Mouse (Mus musculus): ENCODE measurements at regions not wholly inside any gene's neighbourhood (a gene's known extent, or its start where the extent isn't known, plus 50 kb on each side); places are given as distances from the start of the nearest gene placed in this dataset.

DNA sequence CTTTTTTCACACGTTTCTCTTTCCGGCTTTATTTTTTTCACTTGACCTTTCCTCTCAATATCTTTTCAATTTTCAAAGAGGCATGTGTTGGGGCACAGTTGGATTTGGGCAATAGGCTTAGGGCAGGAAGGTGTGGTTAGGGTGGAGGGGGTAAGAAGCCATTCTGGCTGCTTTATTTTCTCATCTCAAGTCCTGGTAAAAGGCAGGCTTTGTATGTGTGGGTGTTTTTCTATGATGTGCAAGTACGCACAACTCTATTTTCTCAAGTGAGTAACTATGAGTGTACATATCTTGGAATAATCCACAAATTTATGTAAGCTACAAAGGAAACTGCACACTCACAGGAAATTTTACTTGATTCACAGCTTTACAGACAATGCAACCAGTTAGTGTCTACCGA lies 121.5 kb upstream of the Ifne start:
- DNase-seq (ENCODE audit: low spot score): peak; percentile 35

DNA sequence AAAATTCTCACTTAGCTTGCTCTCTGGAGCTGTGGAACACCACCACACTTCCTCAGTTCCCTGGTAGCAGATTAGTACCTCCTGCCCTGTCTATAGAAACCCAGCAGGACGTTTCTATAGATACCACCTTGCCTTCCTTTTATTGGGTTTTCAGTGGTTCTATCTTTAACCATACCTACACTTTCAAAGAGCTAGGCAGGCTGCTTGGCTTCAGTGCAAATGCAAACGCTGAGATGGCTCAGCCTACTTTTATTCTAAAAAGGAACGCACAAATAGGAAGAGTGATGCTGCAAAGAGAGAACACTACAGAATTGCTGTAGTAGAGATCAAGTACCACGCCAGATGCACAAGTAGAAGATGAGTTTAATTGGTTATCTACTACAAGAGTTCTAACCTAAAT lies 120.9 kb upstream of the Ifne start:
- DNase-seq (ENCODE audit: low spot score): no peak

DNA sequence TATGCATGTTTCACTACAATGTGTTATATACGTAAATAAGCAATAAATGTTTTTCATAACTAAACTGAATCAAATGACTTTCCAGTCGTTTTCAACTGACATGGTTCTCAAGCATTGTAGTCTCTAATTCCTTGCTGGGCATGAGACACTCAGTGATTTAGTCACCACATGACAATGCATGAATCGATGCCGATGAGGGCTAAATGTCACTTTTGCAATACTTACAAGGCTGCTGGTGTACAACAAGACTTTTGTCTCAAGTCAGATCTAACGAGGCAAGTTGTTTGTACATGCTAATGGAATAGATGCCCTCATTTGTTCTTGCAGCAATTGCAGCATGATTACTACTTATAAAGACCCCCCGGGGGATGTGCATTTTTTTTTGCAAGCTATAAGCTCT lies 120.2 kb upstream of the Ifne start:
- DNase-seq (ENCODE audit: low spot score): peak; percentile 76

DNA sequence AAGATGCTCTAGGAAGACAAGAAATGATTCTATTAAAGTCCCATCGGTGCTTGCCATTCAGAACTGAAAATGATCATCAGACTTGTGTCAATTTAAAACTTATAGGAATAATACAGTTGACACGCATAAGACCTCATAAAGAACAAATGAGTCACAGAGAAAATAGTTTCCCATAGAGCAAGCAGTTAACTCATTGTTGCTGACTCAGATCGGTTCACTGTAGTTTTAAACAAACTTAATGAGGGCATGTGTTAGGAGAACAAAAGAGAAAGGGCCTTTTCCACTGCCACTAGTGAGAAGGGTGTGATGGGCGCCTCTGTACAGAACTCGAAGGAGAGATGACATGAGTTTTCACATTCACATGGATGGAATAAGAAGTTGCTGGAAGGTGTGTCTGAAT lies 118.3 kb upstream of the Ifne start:
- DNase-seq (ENCODE audit: low spot score): no peak

DNA sequence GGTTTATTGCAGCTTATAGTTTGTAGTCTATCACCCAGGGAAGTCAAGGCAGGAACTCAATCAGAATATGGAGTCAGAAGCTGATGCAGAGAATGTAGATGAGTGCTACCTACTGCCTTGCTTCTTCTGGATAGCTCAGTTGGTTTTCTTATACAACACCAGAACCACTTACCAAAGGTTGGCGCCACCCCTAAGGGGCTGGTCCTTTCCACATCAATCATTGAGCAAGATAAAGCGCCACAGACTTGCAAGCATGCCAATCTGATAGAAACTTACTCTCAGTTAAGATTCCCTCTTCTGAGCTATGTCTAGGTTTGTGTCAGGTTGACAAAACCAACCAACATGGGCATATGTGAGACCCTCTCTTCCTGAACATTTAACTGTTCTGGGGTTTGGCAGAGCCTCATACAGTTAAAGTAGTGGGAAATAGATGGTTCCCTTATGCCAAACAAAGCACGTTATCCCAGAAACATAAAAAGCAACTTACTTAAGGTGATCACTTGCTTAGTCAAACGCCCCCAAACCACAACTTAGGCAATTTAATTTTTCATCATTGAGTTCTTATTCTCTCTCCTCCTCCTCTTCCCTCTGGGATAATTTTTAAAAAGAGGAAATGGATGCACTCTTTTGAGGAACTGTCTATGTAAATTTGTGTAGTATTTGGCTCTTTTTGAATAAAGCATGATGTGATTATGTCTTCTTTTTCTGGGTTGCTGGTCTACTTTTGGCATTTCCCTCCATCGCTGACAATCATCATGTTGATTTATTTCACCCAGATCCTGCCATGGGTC lies 115.3 kb upstream of the Ifne start:
- no peak for DNase-seq (ENCODE audit: low spot score)

DNA sequence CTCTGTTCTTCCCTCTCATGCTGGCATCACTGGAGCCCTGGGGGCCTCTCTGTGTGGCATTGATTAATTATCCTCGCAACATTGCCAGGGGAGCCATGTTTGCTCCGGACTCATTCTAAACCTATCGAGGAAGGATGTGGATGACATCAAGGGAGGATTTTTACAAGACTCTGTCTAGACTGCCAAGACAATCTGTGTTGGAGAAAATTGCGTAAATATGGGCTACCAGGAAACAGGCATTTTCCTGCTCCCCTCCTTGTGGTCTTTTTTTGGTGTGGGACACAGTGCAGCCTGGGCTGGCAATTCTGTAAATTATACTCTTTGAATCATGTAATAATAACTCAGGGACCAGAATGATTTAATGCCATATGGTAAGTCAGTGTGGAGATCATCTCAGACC lies 114.5 kb upstream of the Ifne start:
- DNase-seq (ENCODE audit: low spot score): no peak

DNA sequence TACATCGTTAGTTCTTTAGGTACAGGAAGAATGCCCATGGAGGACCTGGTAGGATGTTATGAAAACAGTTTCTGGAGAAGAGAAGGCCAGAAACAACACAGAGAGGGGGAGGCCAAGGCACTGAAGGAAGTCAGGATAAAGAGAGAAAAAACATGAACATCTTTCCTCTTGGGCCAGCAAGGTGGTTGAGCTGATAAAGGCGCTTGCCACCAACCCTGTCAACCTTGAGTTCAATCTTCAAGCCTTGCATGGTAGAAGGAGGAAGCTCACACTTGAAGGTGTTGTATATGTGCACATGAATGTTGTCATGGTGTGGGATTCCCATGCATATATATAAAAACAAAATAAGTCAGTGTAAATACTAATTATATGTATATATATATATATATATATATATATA lies 112.5 kb upstream of the Ifne start:
- no peak for DNase-seq (ENCODE audit: low spot score)

DNA sequence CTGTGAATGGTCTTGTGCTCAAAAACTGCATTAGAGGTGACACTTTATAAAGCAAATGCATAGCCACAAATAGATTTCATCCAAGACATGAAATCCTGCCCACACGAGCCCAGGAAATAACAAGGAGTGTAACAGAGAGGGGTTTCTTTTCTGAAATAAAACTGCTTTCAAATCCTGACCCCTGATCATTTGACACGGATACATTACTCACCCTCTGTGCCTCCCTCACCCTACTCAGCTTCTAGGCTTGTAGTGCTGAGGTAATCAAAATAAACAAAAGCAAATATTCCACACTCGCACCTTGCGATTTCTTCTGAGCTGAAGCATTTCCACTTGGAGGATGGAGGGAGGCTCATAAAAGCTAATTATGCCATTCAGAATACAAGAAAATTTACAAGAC lies 108.4 kb upstream of the Ifne start:
- no peak for DNase-seq (ENCODE audit: low spot score)

DNA sequence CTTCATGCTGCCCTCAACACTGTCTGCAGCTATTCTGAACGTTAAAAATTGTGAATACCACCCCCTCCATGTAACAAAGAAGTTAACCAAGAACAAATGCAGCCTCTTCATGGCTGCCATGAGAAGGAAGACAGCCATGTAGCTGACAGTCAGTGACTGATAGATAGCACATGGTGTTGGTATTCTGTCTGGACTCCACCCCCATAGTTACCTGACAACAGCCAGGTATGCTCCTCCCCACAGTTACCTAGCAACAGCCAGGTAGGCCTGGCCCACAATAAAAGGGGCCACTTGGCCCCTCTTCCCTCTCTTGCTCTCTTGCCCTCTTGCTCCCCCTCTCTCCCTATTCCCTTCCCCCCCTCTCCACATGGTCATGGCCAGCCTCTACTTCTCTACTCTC lies 107.1 kb upstream of the Ifne start:
- no peak for DNase-seq (ENCODE audit: low spot score)

DNA sequence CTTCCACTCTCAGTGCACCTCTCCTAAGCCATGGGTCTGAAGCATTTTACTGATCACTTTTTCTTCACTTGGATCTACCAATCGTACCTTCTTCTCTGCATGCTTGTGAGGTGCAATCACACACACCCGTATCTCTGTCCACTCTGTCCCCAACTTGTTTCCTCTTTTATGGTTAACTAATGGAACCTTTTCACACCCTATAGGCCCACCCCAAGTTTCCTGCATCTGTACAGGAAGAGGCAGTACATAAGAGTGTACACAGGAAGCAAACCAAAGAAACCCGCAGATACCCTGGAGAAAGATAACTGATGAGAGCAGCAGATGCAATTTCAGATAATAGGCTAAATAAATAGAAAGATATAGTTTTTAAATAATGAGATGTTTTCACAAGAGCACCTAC lies 102.5 kb upstream of the Ifne start:
- DNase-seq (ENCODE audit: low spot score): no peak

DNA sequence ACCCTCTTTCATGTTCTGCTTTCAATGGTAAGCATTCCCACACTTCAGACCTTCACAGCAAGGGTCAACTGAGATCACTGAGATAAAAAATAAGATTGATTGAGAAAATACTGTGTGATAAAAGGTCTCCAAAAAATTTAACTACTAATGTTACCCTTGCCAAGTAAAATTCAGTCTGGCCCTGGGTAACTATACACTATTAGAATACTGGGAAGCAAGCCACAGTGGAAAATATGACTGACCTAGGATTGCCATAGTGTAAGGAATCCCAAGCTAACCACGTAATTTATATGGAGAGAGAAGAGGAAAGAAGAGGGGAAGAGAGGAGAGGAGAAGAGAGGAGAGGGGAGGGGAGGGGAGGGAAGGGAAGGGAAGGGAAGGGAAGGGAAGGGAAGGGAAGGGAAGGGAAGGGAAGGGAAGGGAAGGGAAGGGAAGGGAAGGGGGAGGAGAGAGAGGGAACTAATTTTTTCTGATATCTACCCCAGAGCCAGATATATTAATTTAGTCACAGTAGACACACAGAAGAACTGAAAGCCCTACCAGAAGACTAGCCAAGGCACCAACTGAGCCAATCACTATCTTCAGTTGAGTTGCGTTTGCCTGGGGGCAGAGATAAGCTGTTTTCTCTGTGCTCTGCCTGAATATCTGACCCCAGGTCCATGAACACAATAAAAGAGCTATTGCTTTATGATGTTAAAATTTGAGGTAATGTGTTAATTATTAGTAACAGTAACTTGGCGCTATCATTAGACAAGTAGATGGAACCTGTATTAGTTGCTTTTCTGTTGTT lies 97.3 kb upstream of the Ifne start:
- peak; percentile 26 for DNase-seq (ENCODE audit: low spot score)

DNA sequence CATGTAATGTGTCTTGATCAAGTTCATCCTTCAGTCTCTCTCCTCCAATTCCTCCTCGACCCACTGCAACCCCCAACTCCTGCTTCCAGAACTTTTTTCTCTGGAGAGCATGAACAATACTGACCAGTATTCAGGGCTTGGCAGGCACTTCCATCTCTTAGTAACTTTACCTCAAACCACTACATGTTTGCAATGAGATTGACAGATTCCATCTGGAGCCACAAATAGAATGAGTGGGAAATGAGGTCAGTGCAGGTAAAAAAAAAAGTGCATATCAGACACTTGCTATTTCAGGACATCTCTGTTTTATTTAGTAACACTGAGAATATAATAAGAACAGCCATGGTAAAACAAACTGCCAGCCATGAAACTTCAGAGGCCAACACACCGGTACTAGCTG lies 94.5 kb upstream of the Ifne start:
- DNase-seq (ENCODE audit: low spot score): no peak

DNA sequence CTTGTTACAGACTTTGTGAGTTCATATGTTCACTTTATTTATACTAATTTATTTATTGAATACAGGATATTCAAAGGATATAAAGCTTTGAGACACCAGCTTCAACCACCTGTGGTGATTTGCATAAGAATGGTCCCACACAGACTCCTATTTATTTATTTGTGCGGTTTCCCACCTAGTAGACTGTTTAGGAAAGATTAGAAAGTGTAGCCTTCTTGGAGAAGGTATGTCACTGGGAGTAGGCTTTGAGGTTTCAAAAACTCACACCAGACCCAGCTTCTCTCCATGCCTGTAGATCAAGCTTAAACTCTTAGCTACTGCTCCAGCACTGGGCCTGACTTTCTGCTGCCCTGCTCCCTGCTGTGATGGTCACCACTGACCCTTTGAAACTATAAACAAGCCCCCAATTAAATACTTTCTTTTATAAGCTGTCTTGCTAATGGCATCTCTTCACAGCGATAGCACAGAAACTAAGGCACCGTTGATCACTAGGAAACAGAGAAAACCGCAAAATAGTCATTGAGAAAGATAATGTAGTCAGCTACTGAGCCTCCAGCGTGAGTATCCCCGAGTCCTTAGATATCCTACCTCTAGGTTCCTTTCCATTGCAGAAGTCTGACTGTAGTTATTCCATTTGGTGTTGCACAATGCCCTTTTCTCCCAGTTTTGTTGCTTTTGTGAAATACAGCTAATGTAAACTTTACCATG lies 89.3 kb upstream of the Ifne start:
- DNase-seq (ENCODE audit: low spot score): no peak

DNA sequence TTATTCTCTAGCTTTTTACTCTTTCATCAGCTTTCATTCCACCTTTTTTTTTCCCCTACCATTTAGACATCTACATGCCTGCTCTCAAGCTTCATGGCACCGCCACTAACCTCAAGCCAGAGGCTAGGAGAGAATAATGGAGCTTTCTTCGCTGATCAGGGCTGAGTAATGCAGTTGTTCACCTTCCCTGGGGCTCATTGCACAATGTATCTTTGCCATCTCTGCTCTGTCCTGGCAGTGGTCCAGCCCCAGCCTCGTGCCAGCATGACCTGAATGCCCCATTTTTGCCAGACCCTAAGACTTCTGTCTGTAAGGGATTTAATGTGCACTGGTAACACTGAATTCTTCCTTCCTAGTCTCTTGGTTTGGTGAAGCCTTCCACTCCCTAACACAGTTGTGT lies 79.6 kb upstream of the Ifne start:
- peak; percentile 28 for DNase-seq (ENCODE audit: low spot score)

DNA sequence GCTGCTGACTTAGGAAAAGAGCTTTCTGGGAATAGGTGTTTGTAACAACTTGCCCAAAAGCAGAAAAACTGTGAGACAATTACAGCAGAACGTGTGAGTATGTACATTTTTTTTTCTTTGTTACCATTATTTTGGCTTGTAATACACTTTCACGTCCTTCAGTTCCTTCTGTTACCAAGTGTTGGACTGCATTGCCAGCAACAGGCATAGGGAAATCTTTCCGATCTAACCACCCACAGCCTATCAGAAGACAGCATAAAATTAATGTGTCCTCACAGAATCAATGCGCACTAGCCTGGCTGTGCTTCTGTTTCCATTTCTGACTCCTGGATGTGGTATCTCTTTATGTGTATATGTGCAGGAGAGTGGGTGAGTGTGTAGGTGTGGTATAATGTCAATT lies 76.6 kb upstream of the Ifne start:
- DNase-seq (ENCODE audit: low spot score): no peak

DNA sequence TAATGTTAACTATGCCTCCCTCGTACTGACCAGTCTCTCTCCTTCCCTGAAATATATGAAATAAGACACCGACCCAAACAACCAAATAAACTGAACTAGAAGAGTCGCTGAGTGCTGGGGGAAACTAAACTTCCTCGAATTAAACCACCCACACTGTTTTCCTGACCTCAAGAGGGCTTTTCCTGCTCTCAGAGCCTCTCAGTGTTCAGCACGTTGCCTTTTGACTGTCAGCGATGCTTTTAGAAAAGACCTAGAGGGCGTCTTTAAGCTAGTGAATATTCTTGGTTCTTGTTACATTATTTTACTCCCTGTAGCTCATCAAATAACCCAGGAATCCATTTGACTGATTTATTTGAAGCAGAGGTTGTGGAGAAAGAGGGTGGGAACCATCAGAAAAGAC lies 76.2 kb upstream of the Ifne start:
- no peak for DNase-seq (ENCODE audit: low spot score)

DNA sequence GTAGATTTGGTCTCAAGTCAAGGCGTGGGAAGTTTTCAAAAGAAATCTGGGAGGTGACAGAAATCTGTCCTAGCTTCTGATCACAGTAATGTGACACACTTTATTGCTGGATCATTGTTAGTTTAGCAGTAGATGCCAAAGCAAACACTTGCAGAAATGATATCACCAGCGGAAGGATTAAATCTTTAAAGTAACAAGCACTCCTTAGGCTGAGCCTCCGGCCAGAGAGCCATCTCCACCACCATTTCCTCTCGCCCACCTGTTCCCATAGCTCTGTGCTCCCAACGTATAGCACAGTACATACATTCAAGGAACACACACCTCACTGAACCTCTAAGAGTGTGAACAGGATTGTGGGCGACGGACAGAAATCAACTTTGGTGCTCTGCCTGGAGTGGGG lies 75.6 kb upstream of the Ifne start:
- no peak for DNase-seq (ENCODE audit: low spot score)

DNA sequence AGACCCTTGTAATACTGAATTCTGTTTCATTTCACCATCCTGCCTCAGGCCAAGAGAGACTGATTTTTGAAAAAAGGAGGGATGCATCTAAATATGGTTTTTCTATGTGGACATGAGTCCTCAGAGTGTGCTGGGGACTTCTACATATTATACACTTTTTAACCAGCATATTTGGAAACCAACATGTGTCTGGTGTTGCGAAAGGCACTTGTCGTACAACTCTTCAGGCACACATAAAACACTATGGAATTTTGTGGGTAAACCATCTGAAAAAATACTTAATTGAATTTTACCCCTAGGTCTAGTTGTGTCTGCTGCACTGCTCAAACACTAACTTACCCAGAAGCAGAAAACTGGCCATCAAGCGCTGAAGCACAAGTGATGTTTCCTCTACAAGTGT lies 74.0 kb upstream of the Ifne start:
- DNase-seq (ENCODE audit: low spot score): no peak

DNA sequence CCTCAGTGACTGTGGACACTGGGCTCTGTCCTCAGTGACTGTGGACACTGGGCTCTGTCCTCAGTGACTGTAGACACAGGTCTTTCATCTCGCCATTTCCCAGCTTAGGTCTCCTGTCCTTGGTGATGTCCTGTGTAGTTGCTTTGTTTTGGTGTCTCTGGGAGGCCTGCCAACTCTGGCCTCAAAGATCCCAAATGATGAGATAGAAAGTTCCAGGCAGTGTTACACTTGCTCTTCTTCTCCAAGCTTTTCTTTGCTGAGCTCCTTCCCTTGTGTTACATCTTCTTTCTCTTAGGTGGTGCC lies 71.0 kb upstream of the Ifne start:
- no peak for DNase-seq (ENCODE audit: low spot score)

DNA sequence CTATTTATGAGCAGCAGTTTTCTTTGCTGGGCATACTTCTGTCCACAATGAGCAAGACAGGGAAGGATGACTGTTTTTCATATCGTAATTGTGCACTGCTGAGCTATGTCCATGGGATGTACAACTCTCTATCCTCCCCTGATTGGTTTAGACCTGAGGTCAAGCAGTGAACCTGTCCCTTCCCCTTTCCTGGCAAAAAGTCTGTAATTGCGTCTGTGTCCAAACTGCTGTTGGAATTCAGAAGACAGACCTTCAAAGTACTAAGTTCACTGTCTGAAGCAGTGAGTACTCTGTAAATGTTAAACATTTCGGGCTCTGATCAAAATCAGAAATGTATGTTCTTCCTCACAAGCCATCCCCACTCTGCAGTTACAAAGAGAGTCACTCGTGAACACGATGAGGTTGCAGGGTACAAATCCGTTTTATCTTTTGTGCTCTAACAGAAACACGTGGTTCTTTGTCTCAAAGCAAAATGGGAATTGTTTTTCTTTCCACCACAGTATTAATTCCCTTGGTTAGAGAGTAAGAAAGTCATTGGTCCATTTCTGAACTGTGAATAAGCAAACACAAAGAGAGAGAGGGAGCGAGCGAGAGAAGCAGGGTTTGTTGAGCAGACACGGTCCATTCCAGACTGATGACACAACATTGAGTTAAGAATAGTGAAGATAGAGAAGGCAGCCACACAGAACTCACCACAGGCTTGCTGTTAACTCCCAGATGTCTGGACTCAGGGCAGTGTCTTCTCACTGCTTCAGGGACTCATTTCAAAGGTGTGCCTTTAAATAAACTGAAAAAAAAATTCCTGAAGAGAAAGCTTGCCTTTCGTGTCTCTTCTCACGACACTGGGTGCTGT lies 70.4 kb upstream of the Ifne start:
- peak; percentile 34 for DNase-seq (ENCODE audit: low spot score)

DNA sequence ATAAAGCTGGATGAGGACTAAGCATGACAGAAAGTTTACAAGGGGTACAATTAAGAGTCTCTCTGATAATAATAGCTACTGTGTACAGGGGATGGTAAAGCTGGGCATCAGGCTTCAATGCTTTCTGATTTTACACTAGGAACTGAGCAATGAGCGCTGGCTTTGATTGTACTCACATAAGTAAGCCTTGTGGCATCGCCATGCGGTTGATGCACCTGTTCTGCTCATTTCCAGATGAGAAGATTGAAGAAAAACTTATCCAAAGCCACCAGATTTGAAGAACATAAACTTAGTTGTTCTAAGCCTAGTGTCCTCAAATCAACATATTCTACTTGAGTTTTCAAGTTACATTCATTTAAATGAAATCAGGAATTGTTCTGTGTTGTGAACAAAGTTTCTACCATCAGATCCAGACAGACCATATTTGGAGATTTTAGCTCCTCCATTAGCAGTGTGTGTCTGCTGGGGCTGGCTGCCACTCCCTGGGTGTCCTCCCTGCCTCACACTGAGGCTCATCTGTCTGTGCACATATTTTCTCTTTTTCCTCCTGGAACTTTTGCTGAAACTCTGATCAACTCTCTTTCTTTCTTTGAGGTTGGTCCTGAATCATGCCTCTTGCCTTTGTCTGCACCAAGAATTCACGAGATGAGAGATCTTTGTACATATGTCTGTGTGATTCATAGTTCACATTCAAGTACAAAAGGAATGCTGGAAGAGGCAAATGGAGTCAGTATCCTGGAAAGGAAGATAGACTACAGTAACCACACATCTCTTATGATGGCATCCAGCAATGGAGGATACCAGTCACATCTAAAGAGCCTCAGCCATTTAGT lies 68.2 kb upstream of the Ifne start:
- DNase-seq (ENCODE audit: low spot score): no peak

DNA sequence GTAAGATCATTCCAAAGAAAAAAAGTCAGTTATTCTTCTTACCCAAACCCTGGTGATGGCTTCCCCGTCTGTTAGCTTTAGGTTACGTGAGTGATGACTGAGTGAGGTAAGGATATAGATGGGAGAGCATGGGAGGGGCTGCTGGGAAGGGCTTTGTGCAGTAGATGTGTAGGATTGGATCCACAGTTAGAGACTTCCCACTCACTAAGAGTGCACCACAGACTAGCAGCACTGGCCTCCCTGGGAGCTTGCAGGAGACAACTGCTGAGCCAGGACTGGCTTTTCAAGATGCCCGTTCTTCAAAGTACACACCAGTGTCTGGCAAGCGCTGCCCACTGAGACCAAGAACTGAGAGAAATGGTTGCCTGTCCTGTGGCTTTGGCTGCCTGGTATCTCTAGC lies 62.0 kb upstream of the Ifne start:
- DNase-seq (ENCODE audit: low spot score): no peak

All from adipocyte (in vitro differentiated cells).